Mouse (Mus musculus) right cerebral cortex, postnatal 36 days (tissue): ENCODE measurements at regions not wholly inside any gene's neighbourhood (a gene's known extent, or its start where the extent isn't known, plus 50 kb on each side); places are given as distances from the start of the nearest gene placed in this dataset.

Experiments
- DNase-seq, 2 experiments: peaks; one replicate each; pipeline ENCODE4 v3.0.0; 2022; ENCODE audit warnings: low spot score in 2 of 2, mixed read lengths in 1 of 2

DNA sequence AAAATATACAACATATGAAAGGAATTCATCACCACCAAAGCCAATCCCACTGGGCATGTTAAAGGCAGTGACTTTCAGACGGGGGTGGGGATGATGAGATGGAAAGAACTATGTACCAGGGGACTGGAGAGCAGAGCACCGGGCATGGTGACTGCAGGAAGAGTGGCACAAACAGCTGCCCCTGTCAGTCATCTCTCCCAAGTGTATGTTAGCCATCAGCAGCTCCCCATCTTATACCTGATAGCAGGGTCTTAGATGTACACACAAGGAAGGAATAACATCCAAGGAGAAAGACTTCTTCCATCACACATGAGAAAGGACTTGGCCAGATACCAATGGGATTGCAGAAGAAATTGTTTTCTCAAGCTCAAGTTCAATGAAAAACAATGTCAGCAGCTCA, 257.2 kb downstream of the Nuak1 start:
- DNase-seq = no peak

DNA sequence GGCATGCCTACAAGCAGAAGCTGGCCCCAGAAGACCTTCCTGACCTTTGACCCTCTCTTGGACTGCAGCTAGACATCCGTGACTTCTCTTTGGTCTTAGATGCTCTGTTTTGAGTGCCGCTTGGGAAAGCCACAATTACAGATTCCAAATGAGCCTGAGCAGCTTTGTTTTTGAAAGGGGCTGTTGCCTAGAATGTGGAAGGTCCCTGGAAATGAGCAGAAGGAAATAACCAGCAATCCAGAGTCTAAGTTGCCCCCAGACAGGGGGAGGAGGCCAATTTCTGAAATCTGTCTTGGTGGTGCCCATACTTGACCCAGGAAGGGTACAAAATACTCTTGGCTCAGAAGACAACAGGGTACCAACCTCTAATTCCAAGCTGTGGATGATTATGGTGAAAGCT, 253.9 kb downstream of the Nuak1 start:
- no peak for DNase-seq

DNA sequence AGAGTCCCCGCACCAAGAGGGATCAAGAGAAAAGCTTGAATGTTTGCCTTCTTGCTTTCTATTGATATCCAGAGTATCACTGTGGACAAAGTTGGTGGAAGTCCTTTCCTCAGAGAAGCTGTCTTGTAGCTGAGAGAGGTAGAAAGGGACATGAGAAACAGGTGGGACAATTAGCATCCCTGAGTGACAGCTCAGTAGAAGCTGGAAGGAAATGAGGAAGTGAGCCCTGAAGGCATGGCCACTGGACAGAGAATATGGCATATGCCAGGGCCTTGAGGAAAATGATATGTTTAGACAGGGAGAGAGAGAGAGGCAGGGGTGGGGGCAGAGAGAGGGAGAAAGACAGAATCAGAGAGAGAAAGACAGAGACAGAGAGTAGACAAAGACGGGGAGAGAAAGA, 241.4 kb downstream of the Nuak1 start:
- no peak for DNase-seq

DNA sequence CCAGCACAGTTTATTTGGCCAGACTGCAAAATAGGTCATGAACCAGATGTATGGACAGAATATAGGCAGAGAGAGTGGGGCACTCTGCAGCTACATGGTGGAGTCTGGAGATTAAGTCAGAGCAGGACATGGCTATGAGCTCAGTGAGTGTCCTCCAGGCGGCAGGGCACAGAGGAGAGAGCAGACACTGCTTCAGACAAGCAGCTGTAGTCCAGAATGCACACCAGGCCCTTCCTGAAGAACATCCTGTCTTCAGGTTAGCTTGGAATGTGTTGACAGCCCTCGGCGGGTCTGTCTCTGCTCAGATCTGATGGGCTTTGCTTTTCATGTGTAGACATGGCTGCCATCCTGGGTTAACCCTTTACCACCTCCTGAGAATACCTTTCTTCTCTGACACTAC, 238.6 kb downstream of the Nuak1 start:
- no peak for DNase-seq

DNA sequence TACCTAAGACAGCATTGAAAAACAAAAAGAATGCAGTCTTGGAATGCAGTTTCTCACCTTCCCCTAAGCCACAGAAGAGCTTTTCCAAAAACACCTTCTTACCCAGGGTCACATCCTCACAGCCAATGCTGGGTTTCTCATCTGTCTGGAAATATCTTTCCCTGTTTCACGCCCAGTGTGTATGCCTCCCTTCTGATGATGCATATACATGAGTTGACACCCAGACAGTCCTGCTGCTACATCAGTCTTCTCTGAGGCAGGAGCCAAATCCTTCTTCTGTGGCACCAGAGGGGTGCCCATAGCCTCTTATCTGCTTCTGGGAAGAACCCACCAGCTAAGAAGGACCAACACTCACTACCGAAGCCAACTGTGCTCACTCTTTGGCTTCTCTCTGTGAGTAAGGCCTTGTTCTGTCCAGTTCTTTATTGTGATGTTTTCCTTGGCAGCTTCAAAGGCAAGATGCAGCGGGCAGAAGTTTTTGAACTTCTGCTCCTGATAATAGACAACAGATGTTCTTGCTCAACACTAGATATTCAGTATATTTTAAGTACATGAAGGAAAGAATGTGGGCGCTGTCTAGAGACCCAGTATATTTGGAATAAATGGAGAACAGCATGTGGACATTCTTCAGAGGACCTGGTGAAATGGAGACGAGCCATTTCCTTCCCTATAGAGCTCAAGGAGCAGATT, 228.2 kb downstream of the Nuak1 start:
- DNase-seq = no peak

DNA sequence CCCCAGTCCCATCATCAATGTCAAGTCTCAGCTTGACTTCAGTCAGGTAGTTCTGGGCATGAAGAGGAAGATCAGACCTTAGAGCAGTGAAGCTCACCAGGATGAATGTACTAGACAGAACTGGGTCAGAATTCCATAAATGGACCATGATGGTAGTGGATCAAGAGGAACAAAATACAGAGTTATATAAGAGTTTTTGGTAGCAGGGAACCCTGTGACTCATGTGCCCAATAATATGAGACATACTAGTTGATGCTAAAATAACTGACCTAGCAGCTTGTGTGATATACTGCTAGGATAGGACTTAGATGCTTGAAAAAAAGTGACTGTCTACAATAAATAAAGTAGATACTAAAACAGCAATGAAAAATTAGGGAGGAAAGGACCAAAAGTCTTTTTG, 225.6 kb downstream of the Nuak1 start:
- DNase-seq = no peak

DNA sequence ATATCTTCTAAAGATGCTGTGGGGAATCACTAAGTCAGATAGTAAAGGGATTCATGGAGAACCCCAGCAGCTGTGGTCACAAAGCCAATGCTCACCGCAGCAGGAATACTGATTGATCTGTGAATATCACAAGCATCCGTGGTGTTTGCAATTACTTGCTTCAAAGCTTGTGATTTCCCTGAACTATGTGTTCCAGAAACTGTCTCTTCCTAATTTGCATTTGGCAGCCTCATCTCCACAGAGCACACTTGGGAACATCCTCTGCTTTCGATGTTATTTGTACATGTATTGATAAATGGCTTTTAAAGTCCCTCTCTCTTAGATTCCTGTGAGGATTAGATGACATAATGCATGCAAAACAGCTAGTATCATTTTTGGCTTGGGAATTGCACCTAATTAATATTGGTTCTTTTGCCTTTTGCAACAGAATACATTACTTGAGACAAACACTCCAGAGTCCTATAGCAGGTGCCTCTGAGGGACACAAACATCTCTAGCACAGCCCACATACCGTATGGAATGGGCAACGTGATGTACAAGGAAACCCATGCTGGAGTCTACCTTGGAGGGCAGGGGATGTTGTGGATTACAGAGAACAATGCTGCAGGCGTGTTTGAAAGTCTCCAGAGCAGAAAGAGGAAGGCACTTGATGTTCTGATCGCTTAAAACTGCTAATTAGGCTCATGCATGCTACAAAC, 211.0 kb downstream of the Nuak1 start:
- DNase-seq = peak in 1 of 2 experiments; percentile 30

DNA sequence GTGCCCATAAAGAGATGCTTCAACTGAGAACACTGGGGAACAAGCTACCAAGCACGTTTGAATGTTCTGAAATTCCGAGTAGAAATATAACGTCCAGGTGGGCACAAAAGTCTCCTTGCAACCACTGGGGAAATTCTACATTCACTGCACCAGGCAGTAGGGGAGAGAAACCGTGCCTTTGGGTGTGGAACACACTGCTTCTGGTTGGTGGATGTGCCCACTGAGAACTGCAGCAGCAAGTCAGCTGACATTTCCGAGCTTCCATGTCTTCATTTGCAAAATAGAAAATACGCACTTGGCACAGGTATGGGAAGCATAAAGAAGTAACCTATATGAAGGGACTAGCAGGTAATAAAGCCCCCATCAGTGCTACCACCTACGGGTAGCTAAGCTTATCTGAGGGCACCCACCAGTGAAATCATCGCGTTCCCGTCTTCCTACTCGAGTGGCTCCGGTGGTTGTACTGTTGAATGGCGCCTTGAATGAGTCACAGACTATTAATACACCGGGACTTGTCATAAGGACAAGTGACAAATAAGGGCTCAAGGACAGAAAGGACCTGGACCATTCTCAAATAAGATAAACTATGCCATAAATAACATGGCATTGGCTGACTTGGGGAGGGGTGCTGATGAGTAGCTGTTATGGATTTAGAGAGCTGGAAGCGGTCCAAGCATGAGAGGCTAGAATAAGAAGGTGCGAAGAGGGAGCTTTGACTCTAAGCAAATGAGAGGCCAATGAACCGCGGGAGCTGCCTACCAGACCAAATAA, 210.2 kb downstream of the Nuak1 start:
- DNase-seq = peak; percentile 17 to 45

DNA sequence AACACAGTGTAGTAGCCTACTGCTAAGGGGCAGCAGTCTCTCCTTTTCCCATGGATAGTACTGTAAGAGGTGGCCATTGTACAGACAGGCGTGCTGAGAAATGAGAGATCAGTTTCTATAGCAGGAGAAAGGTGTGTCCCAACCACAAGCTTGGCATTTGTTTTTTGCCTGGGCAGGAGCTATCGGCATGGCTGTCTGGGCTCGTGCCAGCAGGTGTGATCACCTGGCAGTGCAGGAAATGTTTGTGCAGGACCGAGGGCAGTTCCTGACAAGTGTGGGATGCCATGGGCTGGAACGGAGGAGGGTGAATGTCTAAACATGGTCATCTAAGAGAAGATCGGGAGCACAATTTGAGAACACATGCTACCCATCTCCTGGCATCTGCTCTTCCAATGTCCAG, 205.4 kb downstream of the Nuak1 start:
- DNase-seq = no peak

DNA sequence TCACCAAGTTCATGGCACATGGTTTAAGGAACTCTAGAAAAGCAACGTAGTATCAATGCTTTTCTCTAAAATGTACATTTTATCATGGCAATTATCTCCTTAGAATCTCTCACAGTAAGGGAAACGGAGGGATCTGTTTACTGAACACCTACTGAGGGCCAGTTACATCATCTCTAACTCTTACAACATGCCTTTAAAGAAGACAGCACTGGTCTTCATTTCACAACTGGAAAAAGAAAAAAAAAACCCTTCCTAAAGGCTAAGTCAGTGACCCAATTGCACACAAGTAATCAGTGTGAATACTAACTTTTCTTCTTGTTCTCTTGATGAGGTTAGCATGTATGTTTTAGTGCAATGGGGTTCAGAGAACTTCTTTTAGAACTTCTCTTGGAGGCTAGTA, 204.2 kb downstream of the Nuak1 start:
- DNase-seq = no peak

DNA sequence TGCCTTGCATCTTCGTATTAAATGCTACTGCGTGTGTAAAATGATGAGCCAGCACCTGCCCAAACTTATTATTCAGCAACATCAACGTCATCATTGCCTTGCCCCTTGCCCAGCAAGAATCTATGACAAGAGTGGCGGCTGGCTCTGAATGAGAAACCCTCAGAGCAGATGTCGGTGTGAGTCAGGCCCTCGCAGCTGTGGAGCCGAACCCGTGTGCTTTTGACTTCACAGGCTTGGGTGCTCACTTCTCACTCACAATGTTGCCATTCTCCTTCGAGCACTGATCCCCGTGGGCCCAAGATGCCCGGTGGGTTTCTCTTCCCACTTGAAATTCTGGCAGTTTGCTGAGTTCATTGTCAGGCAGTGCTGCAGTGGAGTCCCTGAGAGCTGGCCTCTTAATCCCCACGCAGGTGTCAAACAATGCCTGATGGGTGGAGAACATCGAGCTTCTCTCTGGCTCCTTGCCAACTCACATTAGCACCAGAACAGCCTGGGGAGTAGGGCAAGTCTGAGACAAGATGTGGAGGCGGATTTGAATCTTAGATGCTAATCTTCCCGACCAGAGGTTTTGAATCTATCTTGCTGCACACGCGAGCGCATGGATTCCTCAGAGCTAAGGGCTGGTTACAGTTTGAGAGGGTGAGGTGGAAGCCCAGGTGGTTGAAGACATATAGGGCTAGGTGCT, 202.0 kb downstream of the Nuak1 start:
- DNase-seq = peak in 1 of 2 experiments; percentile 36

DNA sequence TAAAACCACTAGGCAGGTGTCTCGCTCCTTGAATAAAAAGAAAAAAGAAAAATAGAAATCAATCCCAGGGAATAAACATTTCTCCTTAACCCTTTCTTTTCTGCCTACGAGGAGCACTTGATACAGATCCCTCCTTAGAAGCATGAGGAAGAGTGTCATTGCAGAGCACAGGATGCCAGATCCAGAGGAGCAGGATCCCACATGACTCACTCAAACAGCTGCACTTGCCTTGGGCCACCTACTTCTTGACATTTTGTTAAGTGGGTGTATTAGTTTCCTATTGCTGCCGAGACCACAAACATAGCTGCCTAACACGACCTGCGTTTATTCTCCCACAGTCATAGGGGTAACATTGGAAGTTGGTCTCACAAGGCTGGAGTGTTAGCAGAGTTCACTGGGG, 197.1 kb downstream of the Nuak1 start:
- no peak for DNase-seq

DNA sequence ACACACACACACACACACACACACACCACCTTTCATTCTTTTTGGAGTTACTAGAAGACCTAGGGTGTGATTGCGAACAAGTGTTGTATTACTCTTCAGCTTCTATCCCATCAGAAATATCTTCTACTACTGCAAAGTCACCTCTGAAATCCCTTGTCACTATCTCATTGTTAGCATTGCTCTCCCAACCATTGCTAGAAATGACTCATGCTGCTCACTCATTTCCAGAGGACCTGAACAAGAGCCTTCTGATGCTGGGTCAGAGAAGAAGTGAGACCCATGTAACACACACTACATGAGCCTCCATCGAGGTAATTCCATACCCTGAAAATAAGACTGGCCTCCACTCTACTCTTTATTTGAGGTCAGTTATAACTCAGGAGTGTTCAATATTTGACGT, 191.1 kb downstream of the Nuak1 start:
- DNase-seq = no peak

DNA sequence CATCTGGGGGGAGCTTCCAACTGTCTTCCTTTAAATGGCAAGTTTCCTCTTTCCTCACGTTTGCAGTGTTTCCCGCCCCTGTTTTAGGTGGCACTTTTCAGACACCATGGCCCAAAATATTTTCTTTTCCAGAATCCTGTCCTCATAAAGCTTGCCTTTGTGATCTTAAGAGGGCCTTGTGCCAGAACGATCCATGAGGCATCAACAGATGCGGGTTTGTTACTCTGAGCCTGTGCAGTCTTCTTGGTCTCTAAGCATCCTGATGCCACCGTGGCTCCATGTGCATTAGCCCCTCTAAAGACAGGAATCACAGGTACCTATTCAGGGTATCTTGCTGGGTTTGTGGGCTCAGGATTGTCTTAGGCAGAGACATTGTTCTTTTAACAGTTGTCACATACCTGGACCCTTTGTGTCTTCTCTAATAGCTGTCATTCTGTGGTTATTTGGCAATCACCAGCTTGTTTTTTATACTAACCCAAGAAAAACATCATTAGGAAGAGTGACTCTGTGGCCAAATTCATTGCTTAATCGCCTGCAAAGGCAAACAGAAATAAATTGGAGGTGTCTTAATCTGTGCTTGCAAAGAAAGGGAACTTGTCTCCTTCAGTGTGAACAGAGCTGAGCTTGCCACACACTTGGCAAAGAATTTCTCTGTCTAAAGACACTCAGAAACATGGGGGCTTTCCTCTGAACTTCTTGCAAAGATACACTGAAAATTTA, 179.3 kb downstream of the Nuak1 start:
- DNase-seq = no peak

DNA sequence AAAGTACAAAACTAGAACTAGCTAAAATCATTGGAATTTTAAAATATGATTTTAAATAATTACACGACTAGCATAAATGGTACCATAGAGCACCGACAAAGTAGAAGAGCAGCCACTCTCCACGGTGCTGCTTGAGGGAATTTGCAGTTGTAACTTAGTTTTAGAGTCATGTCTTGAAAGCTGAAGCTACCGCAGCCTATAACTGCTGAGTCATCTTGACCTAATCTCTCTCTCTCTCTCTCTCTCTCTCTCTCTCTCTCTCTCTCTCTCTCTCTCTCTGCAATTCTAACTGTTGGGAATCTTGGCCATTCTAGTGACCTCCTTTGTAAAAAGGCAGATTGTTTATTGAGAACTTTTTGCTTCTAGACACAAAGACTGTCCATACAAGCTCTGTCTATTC, 177.5 kb downstream of the Nuak1 start:
- DNase-seq = no peak

DNA sequence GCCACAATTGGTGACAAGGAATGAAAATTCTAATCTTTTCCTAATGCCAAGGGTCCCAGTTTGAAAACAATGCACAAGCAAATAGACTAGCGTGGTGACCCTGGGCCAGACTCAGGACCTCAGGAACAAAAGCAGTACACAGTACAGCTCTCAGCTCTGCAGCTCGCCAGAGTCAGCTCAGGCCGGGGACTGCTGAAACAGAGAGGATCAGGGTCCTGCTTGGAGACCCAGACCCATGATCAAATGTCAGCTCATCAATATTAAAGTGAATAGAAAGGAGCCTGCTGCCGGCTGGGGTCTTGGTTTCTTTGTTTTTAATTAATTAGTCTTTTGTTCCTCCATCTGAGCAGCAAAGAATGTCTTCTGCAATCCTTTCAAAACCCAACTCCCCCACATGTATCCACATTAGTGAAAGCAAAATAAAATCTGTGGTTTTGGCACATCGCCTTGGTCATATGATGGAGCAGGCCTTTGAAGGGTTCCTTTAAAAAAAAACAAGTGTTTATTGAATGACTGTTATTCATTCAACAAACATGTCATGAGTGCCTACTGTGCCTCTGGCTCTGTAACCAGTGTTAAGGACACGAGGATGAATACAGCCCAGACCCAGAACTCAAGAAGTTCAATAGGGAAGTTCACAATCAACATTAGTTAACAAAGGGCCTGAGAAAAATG, 154.4 kb downstream of the Nuak1 start:
- no peak for DNase-seq

DNA sequence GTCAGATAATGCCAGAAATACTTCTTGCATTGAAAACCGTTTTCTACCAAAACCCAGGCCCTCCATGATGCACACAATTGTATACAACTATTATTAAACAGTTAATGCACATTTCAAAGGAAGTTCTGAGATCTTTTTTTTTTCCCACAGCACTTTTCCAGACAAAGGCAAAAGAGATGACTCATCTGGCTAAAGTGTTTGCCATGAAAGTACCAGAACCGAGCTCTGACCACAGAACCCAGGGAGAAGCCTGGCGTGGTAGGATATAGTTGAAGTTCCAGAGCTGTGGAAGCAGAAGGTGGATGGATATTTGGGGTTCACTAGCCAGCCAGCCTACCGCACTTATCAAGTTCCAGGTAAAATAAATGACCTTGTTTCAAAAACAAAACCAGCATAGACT, 146.0 kb downstream of the Nuak1 start:
- no peak for DNase-seq

DNA sequence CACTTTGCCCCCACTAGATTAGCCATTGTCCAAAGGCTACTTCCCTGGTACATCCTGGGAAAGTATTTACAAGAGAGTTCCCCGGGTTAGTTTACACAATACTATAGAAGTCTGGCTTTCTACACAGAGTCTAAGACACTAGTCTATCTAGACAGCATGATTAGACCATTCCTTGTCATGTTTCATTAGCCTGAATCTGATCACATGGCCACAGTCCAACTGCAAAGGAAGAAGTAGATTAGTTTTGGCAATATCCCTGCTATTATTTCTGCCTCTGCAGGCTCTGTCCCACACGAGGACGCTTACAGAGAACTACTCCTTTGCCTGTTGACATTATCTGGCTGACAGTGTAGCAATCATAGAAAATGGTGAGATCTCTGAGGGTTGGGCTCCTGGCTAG, 144.2 kb downstream of the Nuak1 start:
- no peak for DNase-seq

DNA sequence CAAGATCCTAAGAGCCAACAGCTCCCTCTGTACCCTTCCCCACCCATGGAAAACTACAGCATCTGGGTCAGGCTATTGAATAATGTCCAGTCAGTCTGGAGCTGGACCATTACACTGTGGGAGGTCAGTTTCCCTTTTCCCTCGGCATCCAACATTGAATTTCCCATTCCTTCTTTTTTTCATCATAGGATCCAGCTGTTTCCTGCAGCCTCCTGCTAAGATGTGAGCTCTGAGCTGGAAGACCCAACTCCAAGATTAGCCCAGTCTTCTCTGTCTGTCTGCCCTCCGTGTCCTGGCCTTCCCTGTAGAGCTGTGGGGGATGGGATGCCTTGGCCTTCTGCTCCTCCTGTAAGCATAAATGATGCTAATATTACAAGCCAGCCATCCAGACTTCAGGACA, 138.8 kb downstream of the Nuak1 start:
- no peak for DNase-seq

DNA sequence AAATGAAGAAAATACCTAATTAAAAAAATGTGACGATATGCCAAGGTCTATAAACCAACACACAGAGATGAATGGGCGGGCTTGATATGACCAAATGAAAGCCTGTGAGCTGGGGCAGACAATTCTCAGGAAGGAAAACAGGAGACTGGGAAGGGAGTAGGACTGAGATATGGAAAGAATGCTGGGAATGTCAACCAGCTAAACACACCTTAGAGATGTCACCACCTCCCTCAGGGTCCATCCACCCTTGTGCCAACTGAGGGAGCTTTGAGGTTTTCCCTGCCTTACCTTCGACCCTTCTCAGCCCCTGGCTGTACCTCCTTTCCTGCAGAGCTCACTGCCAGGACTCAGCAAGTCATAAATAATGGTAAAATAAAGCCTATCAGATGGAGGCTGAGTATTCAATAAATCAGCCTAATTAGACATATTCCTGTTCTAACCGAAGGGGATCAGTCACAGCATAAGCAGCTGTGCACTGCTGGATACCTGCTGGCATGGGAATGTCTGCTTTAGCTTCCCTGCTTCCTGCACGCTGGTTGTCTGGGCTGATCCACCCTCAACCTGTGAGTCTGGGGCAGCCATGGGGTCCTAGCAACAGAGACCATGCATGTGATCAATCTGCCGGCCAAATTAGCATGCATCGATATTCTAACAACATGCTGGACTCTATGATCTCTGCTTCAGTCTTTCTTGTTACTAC, 137.4 kb downstream of the Nuak1 start:
- DNase-seq = no peak
